Mouse (Mus musculus) liver, embryonic 14.5 days (tissue): ENCODE measurements at regions not wholly inside any gene's neighbourhood (a gene's known extent, or its start where the extent isn't known, plus 50 kb on each side); places are given as distances from the start of the nearest gene placed in this dataset.

Experiments
- CTCF ChIP-seq: IDR thresholded peaks from 2 replicates; pipeline ENCODE4 v1.5.1; 2016; ENCODE audit warnings: antibody characterized with exemption, low read depth, control low read depth
- EP300 ChIP-seq: IDR thresholded peaks from 2 replicates; pipeline ENCODE4 v1.6.1; 2016; ENCODE audit warnings: antibody characterized with exemption, low read depth

DNA sequence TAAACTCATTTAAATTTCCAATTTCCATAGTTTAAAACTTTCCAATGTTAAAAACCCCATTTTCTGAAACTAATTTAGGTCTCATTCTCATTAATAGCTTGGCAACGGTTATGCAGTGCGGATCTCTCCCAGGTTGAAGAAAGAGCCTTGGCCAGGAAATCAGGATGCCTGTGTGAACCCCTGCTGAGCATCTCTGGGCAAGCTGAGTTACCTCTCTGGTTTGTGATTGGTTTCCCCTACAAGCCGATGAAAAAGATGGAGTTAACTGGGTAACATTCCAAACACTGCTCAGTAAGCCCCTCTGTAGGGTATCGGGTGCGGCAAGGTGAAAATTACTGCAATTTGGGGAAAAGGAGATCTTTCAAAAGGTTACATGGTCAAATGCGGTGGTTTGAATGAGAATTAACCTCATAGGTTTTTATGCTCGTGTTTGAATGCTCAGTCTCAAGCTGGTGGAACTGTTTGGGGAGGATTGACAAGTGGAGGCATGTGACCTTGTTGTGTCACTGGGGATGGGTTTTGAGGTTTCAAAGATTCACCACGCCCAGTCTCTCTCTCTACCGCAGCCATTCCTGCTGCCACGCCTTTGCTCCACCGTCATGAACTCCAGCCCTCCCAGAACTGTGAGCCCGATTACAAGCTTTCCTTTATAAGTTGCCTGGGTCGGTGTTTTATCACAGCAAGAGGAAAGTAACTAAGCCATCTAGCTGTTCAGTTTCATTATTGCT lies 164.6 kb upstream of the Tle3 start:
- TF ChIP-seq CTCF (no peak), EP300 (no peak)
